Mouse (Mus musculus): Measurements from ENCODE around the gene Lrrfip2. TPM values are rescaled to one million over a fixed set of nuclear protein-coding genes. Genes with fewer than 3 reads are reported as not detected.
A peak's percentile ranks its signal among the peaks of the same experiment; 100 is the strongest.

The Lrrfip2 gene
- polyA plus RNA-seq, 1 experiment from 2014 or later, result 42.5 TPM

GRCm38 (mm10) chr9:111239821-111240220 lies 122.4 kb downstream of the Lrrfip2 start:
- peaks cover 22% of the 10 kb centered on the region for H3K36me3 ChIP-seq (ENCODE audit: control insufficient read depth, insufficient read depth, low read length)
- no peaks in the 10 kb centered on the region for H3K27me3 ChIP-seq (ENCODE audit: control insufficient read depth, insufficient read depth, low read length)
- no peak overlapping the region for H3K9ac ChIP-seq (replicated peaks; ENCODE audit: low read depth, low read length)
- H3K4me2 ChIP-seq (ENCODE audit: low read depth, low read length), result no peak overlapping the region
- no peaks in the 10 kb centered on the region for H3K4me1 ChIP-seq (ENCODE audit: control insufficient read depth, insufficient read depth, low read length)
- H3K9me3 ChIP-seq (ENCODE audit: control insufficient read depth, low read length), result no peaks in the 10 kb centered on the region
- no peak overlapping the region for H3K4me3 ChIP-seq (ENCODE audit: low read depth, low read length)
- H3K27ac ChIP-seq (ENCODE audit: low read depth, low read length), result no peak overlapping the region
- 85% methylated on average over 4 of the region's 4 CpGs for WGBS
- ATAC-seq (ENCODE audit: low read depth), result no peak

GRCm38 (mm10) chr9:111243384-111243783 lies 126.0 kb downstream of the Lrrfip2 start:
- no peak for ATAC-seq (ENCODE audit: low read depth)
- Histone ChIP-seq H3K9me3 (ENCODE audit: control insufficient read depth, low read length) (no peaks in the 10 kb centered on the region), H3K27me3 (ENCODE audit: control insufficient read depth, insufficient read depth, low read length) (no peaks in the 10 kb centered on the region), H3K4me3 (ENCODE audit: low read depth, low read length) (no peak overlapping the region), H3K27ac (ENCODE audit: low read depth, low read length) (no peak overlapping the region), H3K9ac (replicated peaks; ENCODE audit: low read depth, low read length) (no peak overlapping the region), H3K4me2 (ENCODE audit: low read depth, low read length) (no peak overlapping the region), H3K4me1 (ENCODE audit: control insufficient read depth, insufficient read depth, low read length) (no peaks in the 10 kb centered on the region), H3K36me3 (ENCODE audit: control insufficient read depth, insufficient read depth, low read length) (peaks cover 30% of the 10 kb centered on the region)
- 88% methylated on average over 6 of the region's 6 CpGs for WGBS

- Histone ChIP-seq H3K9me3 (ENCODE audit: control insufficient read depth, low read length) (no peaks in the 10 kb centered on the region), H3K9ac (replicated peaks; ENCODE audit: low read depth, low read length) (no peak overlapping the region), H3K4me2 (ENCODE audit: low read depth, low read length) (no peak overlapping the region), H3K27ac (ENCODE audit: low read depth, low read length) (no peak overlapping the region), H3K4me3 (ENCODE audit: low read depth, low read length) (no peak overlapping the region), H3K36me3 (ENCODE audit: control insufficient read depth, insufficient read depth, low read length) (peaks cover 22% of the 10 kb centered on the region), H3K27me3 (ENCODE audit: control insufficient read depth, insufficient read depth, low read length) (no peaks in the 10 kb centered on the region), H3K4me1 (ENCODE audit: control insufficient read depth, insufficient read depth, low read length) (no peaks in the 10 kb centered on the region)
- 81% methylated on average over 6 of the region's 6 CpGs for WGBS
- ATAC-seq (ENCODE audit: low read depth), result no peak
Observed at GRCm38 (mm10) chr9:111245546-111245945, 128.2 kb downstream of the Lrrfip2 start.

DNA sequence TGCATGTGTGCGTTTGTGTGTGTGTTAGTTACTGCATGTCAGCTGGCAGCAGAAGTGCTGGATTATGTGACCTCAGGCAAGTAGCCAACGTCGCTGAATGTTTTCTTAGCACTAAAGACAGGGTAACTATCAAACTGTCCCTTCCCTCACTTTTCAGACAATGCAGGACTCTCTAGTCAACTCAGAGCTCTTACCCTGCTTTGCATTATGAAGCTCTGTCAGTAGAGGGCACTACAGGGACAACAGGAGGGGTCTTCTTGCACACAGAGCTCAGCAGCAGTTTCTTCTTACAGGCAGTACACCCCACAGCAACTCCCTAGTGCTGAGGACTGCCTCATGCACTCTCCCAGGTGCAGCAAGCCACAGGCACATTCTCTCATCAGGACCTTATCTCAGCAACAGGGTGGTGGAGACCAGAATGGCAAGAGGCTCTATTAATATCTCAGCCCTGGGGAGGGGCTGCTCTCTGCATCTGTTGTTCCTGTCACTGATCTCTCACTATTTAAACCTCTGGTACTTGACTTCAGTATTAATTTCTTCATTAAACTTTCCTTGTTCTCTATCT lies 130.4 kb downstream of the Lrrfip2 start:
- Histone ChIP-seq H3K4me1 (ENCODE audit: control insufficient read depth, insufficient read depth, low read length) (no peaks in the 10 kb centered on the region), H3K36me3 (ENCODE audit: control insufficient read depth, insufficient read depth, low read length) (peaks cover 17% of the 10 kb centered on the region; the same call in 1 of the 2 replicates), H3K9ac (replicated peaks; ENCODE audit: low read depth, low read length) (no peak overlapping the region), H3K27ac (ENCODE audit: low read depth, low read length) (no peak overlapping the region), H3K4me3 (ENCODE audit: low read depth, low read length) (no peak overlapping the region), H3K27me3 (ENCODE audit: control insufficient read depth, insufficient read depth, low read length) (no peaks in the 10 kb centered on the region), H3K4me2 (ENCODE audit: low read depth, low read length) (no peak overlapping the region), H3K9me3 (ENCODE audit: control insufficient read depth, low read length) (no peaks in the 10 kb centered on the region)
- WGBS, result 94% methylated on average over 3 of the region's 3 CpGs
- ATAC-seq (ENCODE audit: low read depth), result no peak

- Histone ChIP-seq H3K27ac (ENCODE audit: low read depth, low read length) (no peak overlapping the region), H3K9me3 (ENCODE audit: control insufficient read depth, low read length) (no peaks in the 10 kb centered on the region), H3K4me3 (ENCODE audit: low read depth, low read length) (no peak overlapping the region), H3K4me2 (ENCODE audit: low read depth, low read length) (no peak overlapping the region), H3K36me3 (ENCODE audit: control insufficient read depth, insufficient read depth, low read length) (peaks cover 17% of the 10 kb centered on the region; the same call in 1 of the 2 replicates), H3K4me1 (ENCODE audit: control insufficient read depth, insufficient read depth, low read length) (no peaks in the 10 kb centered on the region), H3K27me3 (ENCODE audit: control insufficient read depth, insufficient read depth, low read length) (no peaks in the 10 kb centered on the region), H3K9ac (replicated peaks; ENCODE audit: low read depth, low read length) (no peak overlapping the region)
- WGBS, result 79% methylated on average over 7 of the region's 7 CpGs
- ATAC-seq (ENCODE audit: low read depth), result no peak
Observed at GRCm38 (mm10) chr9:111252161-111252869, 134.9 kb downstream of the Lrrfip2 start.

DNA sequence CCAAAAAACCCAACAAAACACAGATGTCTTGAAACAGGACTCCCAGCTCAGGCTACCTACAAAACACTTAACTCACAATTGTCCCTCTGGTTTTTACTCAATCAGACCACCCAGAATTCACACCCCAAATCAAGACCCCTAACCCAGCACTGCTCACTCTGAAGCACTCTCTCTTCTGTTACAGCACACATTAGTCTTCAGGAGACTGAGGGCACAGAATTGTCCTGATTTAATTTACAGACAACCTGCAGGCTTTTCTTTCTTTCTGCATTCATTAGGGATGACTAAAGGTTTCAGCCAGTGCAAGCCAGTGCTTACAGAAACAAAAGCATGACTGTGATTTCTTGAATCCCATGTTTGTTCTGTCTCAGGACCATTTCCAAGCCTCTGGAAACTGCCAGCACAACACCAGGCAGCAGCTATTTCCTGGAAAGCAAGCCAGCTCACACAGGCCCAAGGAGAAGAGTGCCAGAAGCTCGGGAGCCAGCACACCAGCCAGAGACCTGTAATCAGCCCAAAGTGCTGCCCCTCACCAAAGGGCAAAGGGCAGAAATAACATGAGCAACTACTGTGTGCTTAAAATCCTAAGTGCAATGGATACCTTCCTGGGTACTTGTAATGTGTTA lies 143.1 kb downstream of the Lrrfip2 start:
- Histone ChIP-seq H3K9ac (replicated peaks; ENCODE audit: low read depth, low read length) (no peak overlapping the region), H3K9me3 (ENCODE audit: control insufficient read depth, low read length) (no peaks in the 10 kb centered on the region), H3K36me3 (ENCODE audit: control insufficient read depth, insufficient read depth, low read length) (peaks cover 24% of the 10 kb centered on the region), H3K4me1 (ENCODE audit: control insufficient read depth, insufficient read depth, low read length) (no peaks in the 10 kb centered on the region), H3K27ac (ENCODE audit: low read depth, low read length) (no peak overlapping the region), H3K4me3 (ENCODE audit: low read depth, low read length) (no peak overlapping the region), H3K27me3 (ENCODE audit: control insufficient read depth, insufficient read depth, low read length) (no peaks in the 10 kb centered on the region), H3K4me2 (ENCODE audit: low read depth, low read length) (no peak overlapping the region)
- WGBS, result 12% methylated on average over 1 of the region's 1 CpGs
- peak; percentile 73; the same call in 1 of the 2 replicates for ATAC-seq (ENCODE audit: low read depth)

DNA sequence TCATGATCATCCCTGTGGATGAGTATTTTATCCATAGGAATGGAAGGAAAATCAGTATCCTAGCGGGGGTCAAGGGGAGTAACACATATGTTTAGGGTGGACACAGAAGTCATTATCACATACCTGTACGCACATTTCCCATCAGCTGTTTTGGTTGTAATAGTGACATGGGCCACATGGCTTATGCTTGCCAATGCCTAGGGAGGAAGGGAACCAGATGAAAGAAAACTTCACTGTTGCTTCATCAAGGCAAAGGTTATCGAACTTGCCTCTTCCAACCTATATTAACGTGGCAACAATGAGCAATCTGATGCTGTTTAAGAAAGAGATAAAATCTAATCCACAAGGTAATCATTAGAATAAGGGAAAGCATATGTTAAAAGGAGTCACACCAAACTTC lies 144.0 kb downstream of the Lrrfip2 start:
- Histone ChIP-seq H3K9me3 (ENCODE audit: control insufficient read depth, low read length) (no peaks in the 10 kb centered on the region), H3K4me3 (ENCODE audit: low read depth, low read length) (no peak overlapping the region), H3K9ac (replicated peaks; ENCODE audit: low read depth, low read length) (no peak overlapping the region), H3K27me3 (ENCODE audit: control insufficient read depth, insufficient read depth, low read length) (no peaks in the 10 kb centered on the region), H3K4me1 (ENCODE audit: control insufficient read depth, insufficient read depth, low read length) (no peaks in the 10 kb centered on the region), H3K36me3 (ENCODE audit: control insufficient read depth, insufficient read depth, low read length) (peaks cover 24% of the 10 kb centered on the region), H3K27ac (ENCODE audit: low read depth, low read length) (no peak overlapping the region), H3K4me2 (ENCODE audit: low read depth, low read length) (no peak overlapping the region)
- 93% methylated on average over 4 of the region's 4 CpGs for WGBS
- ATAC-seq (ENCODE audit: low read depth), result no peak

DNA sequence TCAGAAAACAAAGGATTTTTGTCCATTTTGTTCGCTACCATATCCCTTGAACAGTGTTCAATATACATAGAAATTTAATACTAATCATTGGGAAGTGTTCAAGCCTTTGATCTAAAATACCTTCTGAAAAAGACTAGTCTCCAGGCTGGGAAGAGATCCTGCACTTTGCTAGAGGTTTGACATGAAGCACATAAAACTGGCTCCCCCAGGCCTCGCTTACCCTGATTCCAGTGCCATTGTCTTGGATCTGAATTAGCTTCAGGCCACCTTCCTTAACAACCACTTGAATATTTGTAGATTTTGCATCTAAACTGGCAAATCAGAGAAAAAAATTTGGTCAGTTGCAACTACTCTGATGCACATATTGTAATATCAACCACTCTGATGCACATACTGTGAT lies 150.6 kb downstream of the Lrrfip2 start:
- WGBS, result 95% methylated on average over 2 of the region's 2 CpGs
- Histone ChIP-seq H3K4me3 (ENCODE audit: low read depth, low read length) (no peak overlapping the region), H3K36me3 (ENCODE audit: control insufficient read depth, insufficient read depth, low read length) (peaks cover 11% of the 10 kb centered on the region), H3K9ac (replicated peaks; ENCODE audit: low read depth, low read length) (no peak overlapping the region), H3K9me3 (ENCODE audit: control insufficient read depth, low read length) (no peaks in the 10 kb centered on the region), H3K4me2 (ENCODE audit: low read depth, low read length) (no peak overlapping the region), H3K27ac (ENCODE audit: low read depth, low read length) (no peak overlapping the region), H3K4me1 (ENCODE audit: control insufficient read depth, insufficient read depth, low read length) (peaks cover 12% of the 10 kb centered on the region), H3K27me3 (ENCODE audit: control insufficient read depth, insufficient read depth, low read length) (no peaks in the 10 kb centered on the region)
- no peak for ATAC-seq (ENCODE audit: low read depth)

- WGBS, result 9% methylated on average over 5 of the region's 5 CpGs
- no peaks in the 10 kb centered on the region for H3K36me3 ChIP-seq (ENCODE audit: control insufficient read depth, insufficient read depth, low read length)
- no peak for ATAC-seq (ENCODE audit: low read depth)
Observed at GRCm38 (mm10) chr9:111270606-111271005, 153.2 kb downstream of the Lrrfip2 start.

More at GRCm38 (mm10) chr9:111270606-111271005, 153.2 kb downstream of the Lrrfip2 start:
- H3K4me3 ChIP-seq (ENCODE audit: low read depth, low read length), result peak overlapping the region; percentile 87
- H3K27me3 ChIP-seq (ENCODE audit: control insufficient read depth, insufficient read depth, low read length), result no peaks in the 10 kb centered on the region
- H3K9me3 ChIP-seq (ENCODE audit: control insufficient read depth, low read length), result no peaks in the 10 kb centered on the region
- peak overlapping the region; percentile 70 for H3K4me2 ChIP-seq (ENCODE audit: low read depth, low read length)
- H3K27ac ChIP-seq (ENCODE audit: low read depth, low read length), result peak overlapping the region; percentile 92
- H3K9ac ChIP-seq (replicated peaks; ENCODE audit: low read depth, low read length), result peak overlapping the region; percentile 60
- peaks cover 37% of the 10 kb centered on the region for H3K4me1 ChIP-seq (ENCODE audit: control insufficient read depth, insufficient read depth, low read length)
